Mouse (Mus musculus) gastrocnemius, adult 2 months (tissue): ENCODE measurements around the gene Ibtk. TPM values are rescaled to one million over a fixed set of nuclear protein-coding genes. Genes with fewer than 3 reads are reported as not detected.

Source experiments
- DNase-seq: peaks from one replicate; pipeline ENCODE4 v3.0.0; 2022
- H3K27ac ChIP-seq: fragments of 200-600 bp; 2 replicates; pipeline ENCODE4 v1.8.1; 2022; ENCODE audit warnings: mild to moderate bottlenecking
- H3K4me3 ChIP-seq: fragments of 200-600 bp; 2 replicates; pipeline ENCODE4 v1.8.1; 2022; ENCODE audit warnings: mild to moderate bottlenecking, moderate library complexity
- CTCF ChIP-seq: fragments of 200-600 bp; IDR thresholded peaks from 2 replicates; pipeline ENCODE4 v1.8.1; 2022; ENCODE audit warnings: antibody characterized with exemption, mild to moderate bottlenecking, moderate library complexity
- intact Hi-C: fragments of 180-260 bp; cut with DNase I; formaldehyde crosslinking; loops from one replicate; pipeline ENCODE4 v1.15.1; 2025
- total RNA-seq, 2 experiments: library from RNA; stranded (reverse); gene quantifications; 2 replicates each; pipeline ENCODE4 v1.2.3; 2021

Gene Ibtk
- total RNA-seq, 2 experiments from 2014 or later = 48.6 to 61.6 TPM

DNA sequence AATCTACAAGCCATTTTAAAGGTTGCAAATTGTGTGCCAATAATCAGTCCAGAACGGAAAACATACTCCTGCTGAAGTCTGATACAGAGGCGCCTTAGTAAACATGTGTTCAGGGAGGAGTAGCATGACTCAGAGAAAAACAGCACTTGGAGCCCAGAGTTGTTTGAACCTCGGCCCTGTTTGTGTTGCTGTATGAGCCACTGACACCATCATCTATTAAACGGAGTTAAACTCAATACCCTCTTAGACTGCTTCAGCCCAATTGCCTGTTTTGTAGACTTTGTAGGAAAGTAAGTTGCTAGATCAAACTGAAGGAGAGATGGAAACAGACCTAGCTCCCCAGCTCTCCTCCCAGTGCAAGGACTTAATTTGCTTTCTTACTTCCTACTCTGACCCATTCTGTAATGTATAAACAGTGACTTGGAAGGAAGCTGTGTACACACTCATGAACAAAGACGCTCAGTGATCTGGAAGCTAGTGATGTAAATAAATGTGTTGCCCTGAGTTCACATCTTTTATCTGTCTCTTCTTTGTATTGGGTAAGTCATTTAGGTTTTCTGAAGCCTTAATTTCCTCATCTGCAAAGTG is 882 bp upstream of the Ibtk start:
- intact Hi-C loops = loop anchor here (10.0 kb wide), 1 partner anchor 715 kb away; the partner anchor contains the start of genes Dop1a and Ube2cbp
- H3K4me3 ChIP-seq = peak overlapping the region; percentile 98
- peak overlapping the region; percentile 99 for H3K27ac ChIP-seq
- TF ChIP-seq CTCF = no peak
- DNase-seq = no peak

DNA sequence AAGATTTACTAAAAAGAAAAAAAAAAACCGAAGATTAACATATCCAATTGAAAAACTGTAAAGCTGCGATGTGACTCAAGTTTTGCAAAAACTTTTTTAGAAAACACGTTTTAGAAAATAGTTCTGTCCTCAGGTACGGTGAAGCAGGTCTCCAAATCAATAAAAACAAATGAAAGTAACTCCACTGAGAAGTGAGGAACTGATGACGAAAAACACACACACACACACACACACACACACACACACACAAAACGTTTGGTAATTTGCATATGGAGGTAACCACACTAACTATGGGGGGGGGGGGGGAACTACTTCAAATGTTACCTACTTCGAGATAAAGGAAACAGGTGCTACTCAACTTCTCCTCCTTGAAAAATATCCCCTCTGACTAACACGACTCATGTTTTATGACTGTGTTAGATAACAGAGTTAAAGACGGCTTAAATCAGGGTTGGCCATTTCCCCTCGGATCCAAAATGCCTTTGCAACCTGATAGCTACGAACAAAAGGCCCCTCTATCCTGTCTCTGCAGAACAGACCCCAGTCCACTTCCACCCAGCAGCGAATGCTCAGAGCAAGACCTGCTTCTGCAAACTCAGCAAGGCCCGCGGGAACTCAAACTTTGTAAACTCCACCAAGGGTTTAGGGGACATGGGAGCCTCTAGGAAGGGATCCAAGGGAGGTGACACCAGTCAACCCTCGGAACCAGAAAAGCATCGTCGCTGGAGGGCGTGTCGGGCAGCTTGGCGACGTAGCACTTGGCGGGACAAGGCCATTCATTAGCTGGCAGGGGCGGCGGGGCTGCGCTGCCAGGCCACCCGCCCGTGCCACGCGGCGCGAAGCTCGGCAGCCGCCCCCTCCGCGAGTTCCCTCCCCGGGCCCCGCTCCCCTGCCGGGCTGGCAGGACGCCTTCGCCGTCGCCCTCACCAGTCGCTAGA is 661 bp downstream of the Ibtk start:
- Histone ChIP-seq H3K4me3 (peak overlapping the region; percentile 98), H3K27ac (peak overlapping the region; percentile 99)
- no peak; the same call in 1 of the 2 replicates for TF ChIP-seq CTCF
- intact Hi-C loops = no loop called here
- peak; percentile 91 for DNase-seq

DNA sequence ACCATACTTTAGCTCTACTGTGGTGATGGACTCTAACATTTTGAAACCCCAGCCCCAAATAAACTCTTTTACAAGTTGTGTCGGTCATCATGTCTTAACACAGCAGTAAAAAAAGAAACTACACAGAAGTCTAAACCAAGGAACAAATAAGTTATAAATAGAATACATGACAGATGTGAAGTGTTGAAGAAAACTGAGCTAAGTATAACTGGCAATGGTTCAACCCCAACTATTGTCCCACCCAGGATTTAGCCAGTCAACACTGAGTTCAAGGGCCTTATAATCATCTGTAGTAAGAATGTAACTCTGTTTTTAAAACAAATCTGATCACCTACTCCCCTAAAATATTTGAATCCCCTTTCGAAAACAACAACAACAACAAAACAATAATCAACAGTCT is 3.6 kb downstream of the Ibtk start:
- no peak for TF ChIP-seq CTCF
- intact Hi-C loops = no loop called here
- peak overlapping the region; percentile 1; the same call in 1 of the 2 replicates for H3K27ac ChIP-seq
- no peak for DNase-seq
- H3K4me3 ChIP-seq = no peak overlapping the region

DNA sequence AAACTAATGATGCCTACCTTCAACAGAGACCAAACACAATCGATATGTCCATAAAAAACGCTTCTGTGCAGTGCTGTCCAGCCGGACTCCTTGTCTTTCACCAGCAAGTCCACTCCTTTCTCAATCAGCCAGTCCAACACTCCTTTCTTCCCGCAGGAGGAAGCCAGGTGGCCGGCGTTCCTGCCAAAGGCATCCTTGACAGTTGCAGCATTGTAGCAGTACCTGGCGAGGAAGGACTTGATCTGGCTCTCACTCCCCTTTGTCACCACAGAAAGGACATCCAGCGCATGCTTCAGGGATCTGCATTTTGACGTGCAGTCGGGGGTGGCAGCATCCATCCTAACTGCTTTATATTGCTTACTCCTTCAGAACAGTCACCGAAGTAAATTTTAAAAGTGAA is 5.8 kb downstream of the Ibtk start:
- no peak for TF ChIP-seq CTCF
- intact Hi-C loops = no loop called here

GRCm38 (mm10) chr9:85742107-85742506 is 7.0 kb downstream of the Ibtk start:
- DNase-seq = no peak
- TF ChIP-seq CTCF = no peak
- intact Hi-C loops = no loop called here
- no peak overlapping the region for H3K27ac ChIP-seq
- H3K4me3 ChIP-seq = no peak overlapping the region

More for the DNA sequence above, 5.8 kb downstream of the Ibtk start:
- no peak for DNase-seq
- H3K27ac ChIP-seq = no peak overlapping the region
- H3K4me3 ChIP-seq = no peak overlapping the region

DNA sequence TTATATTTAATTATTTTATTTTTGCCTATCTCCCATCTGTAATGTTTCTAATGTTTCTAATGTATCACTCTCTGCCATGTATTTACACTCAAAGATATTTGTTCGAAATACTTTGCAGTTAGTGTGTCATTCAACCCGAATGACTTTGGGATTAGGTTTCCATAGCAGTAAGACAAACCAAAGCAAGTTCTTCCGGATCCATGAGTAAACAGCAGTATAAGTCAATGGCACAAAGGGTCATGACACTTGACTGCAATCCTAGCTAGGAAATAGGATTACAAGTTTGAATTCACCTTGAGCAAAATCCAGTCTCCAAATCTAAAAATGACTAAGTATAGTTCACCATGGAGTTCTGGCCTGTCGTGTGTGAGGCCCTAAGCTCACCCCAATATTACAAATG is 9.9 kb downstream of the Ibtk start:
- no peak overlapping the region for H3K27ac ChIP-seq
- intact Hi-C loops = no loop called here
- no peak overlapping the region for H3K4me3 ChIP-seq
- DNase-seq = no peak
- no peak for TF ChIP-seq CTCF

GRCm38 (mm10) chr9:85734821-85735220 is 14.3 kb downstream of the Ibtk start:
- Histone ChIP-seq H3K4me3 (no peak overlapping the region), H3K27ac (no peak overlapping the region)
- no peak for DNase-seq
- intact Hi-C loops = no loop called here
- TF ChIP-seq CTCF = no peak

DNA sequence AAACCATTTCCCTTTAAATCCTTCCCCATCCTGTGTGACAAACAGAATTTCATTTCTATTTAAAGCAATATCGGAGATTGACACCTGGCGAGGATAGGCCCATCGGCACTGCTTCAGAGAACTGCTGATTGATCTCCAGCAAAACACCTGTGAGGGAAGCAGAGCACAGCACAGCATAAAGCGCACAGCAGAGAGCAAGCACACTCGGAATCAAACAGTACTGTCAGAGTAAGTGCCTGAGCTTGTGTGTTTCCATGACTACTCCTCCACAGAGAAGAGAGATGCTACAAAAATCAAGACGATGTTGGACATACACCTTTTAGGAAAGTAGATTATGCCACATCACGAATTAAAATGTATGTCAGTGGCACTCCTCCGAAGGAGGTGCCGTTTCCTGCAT is 25.1 kb downstream of the Ibtk start:
- intact Hi-C loops = no loop called here
- no peak for TF ChIP-seq CTCF
- DNase-seq = no peak
- Histone ChIP-seq H3K27ac (no peak overlapping the region; the same call in 1 of the 2 replicates), H3K4me3 (no peak overlapping the region)

DNA sequence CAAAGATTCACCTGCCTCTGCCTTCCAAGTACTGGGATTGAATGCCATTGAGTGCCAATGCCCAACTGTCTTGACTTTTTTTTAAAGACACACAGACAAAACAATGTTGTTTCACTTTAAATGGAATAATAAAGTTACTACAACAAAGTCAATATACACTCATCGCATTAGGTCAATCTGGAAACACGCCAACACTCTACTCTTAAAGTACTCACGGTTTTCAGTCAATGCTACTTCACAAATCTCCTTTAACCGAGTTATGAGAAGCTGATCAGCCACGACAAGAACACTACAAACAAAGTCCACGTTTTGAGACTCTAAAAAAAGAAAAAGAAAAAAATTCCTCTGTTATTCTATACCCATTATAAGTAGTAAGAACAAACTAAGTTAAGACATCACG is 31.8 kb downstream of the Ibtk start:
- intact Hi-C loops = loop anchor here (10.0 kb wide), 1 partner anchor 807 kb away; no protein-coding TSS in a partner anchor
- no peak overlapping the region for H3K27ac ChIP-seq
- no peak overlapping the region for H3K4me3 ChIP-seq
- TF ChIP-seq CTCF = no peak
- no peak for DNase-seq

- H3K27ac ChIP-seq = no peak overlapping the region
- no peak for TF ChIP-seq CTCF
- no peak overlapping the region for H3K4me3 ChIP-seq
- intact Hi-C loops = no loop called here
- DNase-seq = no peak
Measured at GRCm38 (mm10) chr9:85707302-85707701, 41.8 kb downstream of the Ibtk start.

DNA sequence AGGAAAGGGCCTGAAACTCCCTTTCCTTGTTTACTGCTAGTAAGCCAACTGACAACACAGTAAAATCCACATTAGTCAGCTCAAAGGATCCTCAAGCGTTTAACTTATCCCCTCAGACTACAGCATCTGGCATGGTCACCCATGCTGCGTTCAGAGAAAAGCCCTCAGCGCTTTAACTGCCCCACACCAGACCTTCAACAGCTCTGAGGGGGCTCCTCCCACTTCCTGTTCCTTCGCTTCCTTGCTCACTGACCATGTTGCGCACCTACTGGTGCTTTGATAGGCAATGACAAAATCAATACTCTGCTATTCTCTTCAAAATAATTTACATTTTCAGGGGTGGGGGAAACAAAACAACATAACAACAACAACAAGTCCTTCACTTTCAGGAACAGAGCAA is 47.2 kb downstream of the Ibtk start:
- intact Hi-C loops = no loop called here
- Histone ChIP-seq H3K4me3 (no peak overlapping the region), H3K27ac (no peak overlapping the region)
- TF ChIP-seq CTCF = no peak
- DNase-seq = no peak

DNA sequence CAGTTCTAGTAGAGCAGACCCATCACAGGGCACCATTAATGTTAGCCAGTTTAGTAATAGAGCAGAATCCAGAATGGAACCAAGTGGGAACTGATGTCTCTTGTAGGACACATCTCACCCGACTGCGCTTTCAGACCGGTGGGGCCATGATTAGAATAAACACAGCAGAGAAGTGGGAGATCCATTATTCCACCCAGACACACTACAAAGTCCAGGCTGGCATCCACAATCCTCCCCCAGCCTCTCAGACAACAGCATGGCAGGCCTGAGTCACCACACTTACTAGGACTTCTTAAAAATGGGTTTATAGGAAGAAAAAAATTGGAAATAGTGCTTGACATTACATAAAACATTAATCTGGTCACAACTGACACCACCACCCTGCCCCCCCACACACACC is 53.5 kb downstream of the Ibtk start:
- no peak for TF ChIP-seq CTCF
- H3K4me3 ChIP-seq = no peak overlapping the region
- DNase-seq = no peak
- intact Hi-C loops = no loop called here
- H3K27ac ChIP-seq = no peak overlapping the region

DNA sequence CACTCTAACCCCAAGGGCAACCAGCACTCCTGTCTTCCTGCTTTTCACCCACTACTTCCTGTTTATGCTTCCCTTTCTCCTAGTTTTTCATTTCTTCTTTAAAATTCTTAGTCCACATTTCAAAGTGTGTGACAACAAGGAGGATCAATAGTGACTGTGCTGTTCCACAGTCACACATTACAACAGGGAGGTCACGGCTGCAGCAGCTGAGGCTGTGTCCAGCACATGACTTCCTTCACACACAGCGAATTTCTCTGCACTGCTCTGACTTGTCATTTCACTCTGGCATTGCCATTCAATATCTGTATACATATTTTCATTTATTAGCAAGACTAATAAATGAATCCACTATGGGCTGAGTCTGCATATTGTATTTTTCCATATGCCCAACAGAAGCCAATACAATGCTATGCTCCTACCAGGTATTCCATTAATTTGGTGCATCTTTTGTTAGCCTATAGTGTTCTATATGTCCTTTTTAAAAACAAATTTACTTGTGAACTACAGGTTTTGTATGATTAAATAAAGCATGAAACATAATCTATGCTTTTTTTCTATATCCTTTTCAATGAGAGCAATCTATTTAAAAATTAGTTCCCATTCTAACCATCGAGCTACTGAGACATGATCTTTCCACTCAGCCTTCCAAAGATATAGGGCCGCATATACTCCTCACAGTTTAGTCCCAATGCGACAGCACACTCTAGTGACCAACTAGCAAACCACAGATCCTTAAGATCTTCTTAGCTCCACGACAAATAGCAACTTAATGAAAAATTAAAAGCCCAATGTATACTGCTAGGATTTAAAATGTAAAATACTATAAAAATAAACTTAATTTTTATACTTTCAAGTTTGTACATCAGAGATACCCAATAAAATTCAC is 55.7 kb downstream of the Ibtk start:
- H3K4me3 ChIP-seq = no peak overlapping the region
- intact Hi-C loops = no loop called here
- no peak overlapping the region for H3K27ac ChIP-seq
- TF ChIP-seq CTCF = peak; percentile 72
- DNase-seq = no peak
